Mouse (Mus musculus) cerebellum, postnatal 25 days (tissue): ENCODE results near the gene Dgki.
"Not testable (repeated sequence)": the region's sequence is repeated elsewhere in the genome, so short reads cannot be mapped to it uniquely, and the experiment has no call there.

ENCODE experiments used
- DNase-seq, 2 experiments: peaks; one replicate each; pipeline ENCODE4 v3.0.0; 2021; ENCODE audit warnings: mixed read lengths in 2 of 2

The Dgki gene

DNA sequence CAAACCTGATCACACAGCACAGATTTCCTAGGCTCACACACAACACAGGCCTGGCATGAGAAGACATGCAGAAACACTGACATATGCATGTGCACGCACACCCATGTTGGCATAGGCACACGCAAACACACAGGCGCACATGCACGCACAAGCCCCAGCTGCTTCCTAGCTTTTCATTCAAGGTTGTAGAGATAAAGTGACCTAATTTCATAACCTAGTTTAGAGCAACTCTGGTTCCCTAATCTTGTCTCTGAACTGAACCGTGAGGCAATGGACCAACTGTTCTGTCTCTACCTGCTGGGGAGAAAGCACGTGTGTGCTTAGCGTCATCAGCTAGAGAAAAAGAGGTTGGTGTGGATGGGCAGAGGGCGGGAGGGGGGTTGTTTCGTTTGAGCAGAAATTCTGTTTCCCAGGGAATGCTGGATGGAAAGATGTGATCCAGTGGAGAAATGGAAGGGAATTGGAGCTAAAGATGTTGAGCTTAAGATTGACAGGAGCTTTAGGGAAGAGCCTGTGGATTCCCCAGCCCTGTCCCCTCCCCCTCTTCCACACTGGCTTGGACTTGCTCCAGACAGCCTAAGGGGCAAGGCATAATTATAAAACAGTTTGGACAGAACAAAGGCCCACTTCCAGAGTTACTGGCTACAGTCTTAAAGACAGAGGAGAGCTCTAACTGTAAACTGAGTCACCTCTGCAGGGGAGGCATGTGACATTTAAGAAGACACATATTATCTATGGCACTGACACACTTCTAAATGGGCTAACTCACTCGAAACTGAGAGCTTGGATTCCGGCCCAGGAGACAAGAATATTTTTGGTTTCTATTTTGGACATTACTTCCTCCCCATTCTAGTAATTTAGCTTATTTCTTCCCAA, 156.8 kb downstream of the Dgki start:
- peak; percentile 35 to 57 for DNase-seq

GRCm38 (mm10) chr6:37138816-37139215, 161.2 kb downstream of the Dgki start:
- no peak for DNase-seq

- DNase-seq = no peak
Measured at GRCm38 (mm10) chr6:37131257-37131656, 168.7 kb downstream of the Dgki start.

DNA sequence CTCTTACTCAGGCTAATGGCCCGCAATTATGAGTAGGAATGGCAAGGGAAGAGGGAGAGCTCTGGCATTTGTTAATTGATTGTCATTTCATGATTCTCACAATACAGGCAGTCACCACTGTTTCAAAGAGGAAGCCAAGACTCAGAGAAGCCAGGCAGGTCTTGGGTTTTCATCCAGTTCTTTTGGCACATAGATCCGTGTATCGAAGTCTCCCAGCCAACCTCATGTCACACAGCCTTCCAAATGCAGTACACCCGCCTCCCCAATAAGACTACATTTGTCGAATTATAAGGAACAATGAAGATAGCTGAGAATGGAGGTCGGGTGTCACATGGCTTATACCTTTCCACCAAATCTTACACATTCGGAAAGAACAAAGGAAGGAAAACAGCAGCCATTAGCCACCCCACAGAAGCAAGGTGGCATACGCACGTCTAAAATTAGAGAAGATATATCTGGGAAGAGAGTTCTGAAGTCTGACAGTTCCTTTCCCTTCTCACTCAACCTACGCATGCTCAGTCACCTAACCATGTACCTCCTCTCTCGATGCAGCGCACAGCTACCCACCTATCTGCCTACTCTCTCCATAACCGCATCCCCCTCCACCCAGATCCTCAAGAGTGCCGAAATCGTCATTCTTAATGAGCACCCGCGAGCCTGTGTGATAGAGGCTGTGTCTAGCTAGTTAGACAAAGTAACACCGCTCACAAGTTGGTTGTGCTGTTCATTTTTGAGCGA, 179.4 kb downstream of the Dgki start:
- DNase-seq = no peak

GRCm38 (mm10) chr6:37119205-37119604, 180.8 kb downstream of the Dgki start:
- DNase-seq = no peak

- DNase-seq = no peak
Measured at GRCm38 (mm10) chr6:37113048-37113447, 186.9 kb downstream of the Dgki start.

DNA sequence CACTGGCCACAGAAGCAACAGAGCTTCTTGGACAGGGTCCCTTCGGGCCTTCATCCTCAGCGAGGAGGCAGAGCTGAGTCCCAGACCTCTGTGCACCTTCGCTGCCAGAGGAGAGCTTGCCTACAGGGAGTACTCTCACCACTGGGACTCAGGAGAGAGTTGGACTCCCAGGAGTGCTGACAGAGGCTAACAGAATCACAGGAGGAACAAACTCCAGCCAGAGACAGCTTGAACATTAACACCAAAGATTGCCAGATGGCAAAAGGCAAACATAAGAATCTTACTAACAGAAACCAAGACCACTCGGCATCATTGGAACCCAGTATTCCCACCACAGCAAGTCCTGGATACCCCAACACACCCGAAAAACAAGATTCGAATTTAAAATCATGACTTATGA, 193.7 kb downstream of the Dgki start:
- not testable (repeated sequence) for DNase-seq

DNA sequence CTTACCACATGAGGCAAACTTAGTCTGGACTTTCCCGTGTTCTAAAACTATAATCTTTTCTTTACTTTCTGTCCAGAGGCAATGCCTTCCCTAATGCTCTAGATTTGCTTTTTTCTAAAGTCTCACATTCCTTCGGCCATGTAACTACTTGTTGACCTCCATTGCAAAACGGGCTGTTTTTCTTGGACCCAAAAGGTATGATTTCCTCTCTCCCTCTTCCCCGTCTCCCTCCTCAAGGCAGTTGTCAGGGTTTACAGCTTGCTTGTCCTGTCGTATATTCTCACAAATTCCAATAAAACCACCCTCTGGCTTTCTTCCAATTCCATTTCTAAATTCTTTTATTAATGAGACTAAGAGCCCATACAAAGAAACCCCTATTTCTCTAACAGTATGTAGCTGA, 199.6 kb downstream of the Dgki start:
- DNase-seq = no peak

DNA sequence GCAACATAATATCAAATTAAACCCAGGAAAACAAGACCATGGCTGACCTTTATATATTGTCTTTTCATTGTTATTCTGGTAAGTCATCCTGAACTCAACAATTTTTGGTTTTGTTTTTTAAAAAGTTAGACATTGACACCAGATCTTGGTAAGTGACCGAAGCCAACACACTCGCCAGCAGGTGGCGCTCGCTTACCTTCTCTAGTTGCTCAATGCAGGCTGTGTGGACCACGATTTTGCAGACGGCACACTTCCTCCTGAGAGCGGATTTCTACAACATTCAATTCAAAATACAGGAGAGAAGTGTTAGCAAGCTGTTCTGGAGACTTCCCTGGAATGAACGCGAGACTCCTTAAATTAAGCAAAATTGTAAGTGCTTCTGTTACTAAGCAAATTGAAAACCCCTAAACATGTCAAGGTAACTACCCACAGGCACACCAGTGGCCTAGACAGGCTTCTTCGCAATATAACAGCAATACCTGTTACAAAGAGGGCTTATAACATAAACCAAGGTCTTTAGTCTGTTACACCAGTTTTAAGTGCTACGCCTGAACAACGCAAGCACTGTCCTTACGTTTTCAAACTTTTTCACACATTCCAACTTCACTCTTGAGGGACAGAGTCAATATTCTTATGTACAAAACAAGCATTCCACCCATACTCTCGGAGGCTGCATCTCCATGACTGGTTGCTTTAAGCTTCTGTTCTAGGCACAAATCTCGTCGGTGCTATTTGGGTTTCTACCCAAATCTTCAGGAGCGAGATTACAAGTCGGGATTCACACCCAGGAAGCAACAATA, 202.4 kb downstream of the Dgki start:
- peak; percentile 84 to 93 for DNase-seq

GRCm38 (mm10) chr6:37096840-37097305, 203.1 kb downstream of the Dgki start:
- no peak for DNase-seq

DNA sequence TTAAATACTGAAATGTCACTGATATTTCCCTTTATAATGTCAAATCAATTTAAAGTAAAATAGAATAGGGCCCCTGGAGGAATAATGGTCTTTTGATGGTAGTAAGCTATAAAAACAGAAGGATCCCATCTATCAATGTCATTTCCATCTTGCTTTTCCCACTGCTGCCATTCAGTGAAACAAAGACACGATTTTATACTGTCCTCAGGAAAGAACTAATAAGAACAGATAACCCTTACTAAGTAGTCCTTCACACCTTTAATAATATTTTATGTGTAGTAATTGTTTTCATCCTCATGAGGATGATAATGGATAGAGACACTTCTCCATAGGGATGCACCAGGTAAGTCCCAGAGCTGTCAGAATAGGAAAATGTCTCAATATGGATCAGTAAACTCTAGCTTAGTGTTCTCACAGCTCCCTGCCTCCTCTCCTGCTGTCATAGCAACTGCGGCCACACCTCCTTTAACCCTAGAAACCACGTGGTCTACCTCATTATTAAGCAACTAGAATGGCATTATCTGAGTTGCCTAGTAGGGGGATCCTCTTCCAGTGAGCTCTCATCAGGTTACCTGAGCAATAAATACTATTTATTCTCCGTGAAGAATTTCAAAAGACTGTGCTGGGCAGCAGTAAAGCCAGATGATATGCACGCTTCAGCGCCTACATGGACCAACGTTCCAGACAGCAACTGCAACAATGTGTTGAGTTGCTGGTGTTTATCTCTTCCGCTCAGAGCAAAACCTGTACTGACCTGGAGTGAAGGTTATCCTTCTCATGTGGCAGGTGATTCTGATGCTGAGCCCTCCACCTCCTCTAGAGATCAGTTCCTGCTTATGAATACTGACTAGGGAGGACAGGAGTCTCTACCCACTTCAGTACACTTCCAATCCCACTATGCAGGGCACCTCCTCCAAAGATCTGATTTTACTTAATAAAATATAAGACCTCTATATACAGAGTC, 210.6 kb downstream of the Dgki start:
- DNase-seq = no peak

DNA sequence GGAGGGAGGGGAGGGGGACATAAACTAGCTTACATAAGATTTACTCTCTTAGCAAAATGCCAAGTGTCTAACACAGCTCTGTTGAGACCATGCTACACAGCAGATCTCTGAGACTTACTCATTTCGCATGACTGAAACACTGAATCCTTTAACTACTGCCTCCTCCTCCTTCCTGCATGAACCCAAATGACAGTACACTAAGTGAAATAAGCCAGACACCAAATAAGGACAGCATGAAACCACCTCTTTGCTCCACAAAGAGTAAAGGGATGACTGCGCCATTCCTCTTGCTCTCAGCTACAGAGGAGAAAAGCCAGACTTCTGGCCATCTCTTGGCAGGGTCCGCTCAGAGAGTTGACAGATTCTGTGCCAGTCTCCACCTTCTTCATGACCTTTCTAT, 217.0 kb downstream of the Dgki start:
- no peak for DNase-seq

DNA sequence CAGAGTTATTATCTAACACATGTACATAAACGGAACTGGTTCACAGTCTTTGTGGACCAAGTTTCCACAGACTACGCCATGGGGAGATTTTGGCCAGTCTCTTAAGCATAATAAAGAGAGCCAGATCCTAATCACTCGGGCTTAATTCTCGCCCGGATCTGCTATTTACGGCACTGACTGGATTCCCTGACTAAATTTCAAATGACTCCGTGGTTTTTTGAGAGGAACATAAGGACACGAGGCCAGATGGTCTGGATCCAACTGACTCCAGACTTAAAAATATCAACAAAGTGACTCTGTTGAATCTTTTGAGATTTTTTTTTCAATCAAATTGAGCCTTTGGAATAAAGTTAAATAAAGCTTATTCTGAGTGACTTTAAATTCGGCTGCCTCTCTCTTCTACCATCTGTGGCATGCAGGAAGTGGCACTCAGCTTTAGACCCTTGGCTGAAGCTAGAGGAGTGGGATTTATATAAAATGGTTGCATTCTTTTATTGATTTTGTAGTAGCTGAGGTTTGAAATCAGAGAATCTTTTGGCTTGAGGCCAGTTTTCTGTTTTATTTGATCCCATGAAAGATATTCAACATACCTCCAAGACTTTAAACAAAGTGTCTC, 227.5 kb downstream of the Dgki start:
- DNase-seq = peak; percentile 15 to 38

GRCm38 (mm10) chr6:37069836-37070600, 230.0 kb downstream of the Dgki start:
- no peak for DNase-seq

DNA sequence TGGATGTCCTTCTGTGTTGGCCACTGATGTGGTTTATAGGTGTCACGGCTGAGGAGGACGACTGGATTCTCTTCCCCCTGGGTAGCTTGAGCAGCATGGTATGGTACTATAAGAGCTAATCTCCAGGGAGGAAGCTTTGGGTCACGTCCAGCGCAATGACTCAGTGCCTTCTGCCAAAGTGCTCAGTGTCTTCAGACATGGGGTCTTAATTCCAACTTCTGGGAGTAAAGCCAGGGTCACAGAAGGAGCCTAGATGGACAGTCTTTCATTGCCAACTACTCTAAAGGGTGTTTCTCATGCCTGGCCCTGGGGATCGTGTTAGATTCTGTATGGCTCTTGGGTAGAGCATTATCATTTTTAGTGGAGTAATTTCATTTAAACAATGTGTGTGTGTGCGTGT, 231.2 kb downstream of the Dgki start:
- peak; percentile 56 to 77 for DNase-seq

- DNase-seq = no peak
Measured at GRCm38 (mm10) chr6:37067357-37067756, 232.6 kb downstream of the Dgki start.

GRCm38 (mm10) chr6:37064214-37064830, 235.7 kb downstream of the Dgki start:
- no peak for DNase-seq

DNA sequence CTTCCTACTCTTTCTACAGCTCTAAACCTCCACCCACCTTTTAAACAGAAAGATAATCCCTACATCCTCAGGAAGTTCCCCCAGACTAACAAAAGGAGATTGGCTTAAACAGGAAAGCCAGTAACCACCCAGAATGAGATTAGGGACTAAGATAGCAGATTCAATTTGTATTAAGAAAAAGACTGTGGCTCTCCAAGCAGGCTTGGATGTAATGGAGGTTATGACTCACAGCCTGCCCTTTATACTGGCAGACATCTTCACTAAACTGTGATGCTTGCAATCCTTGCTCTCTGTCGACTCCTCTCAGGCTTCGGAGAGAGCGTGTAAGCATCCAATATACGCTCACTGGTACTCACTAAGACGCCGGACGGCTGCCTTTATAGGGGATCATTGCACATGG, 236.7 kb downstream of the Dgki start:
- no peak for DNase-seq

GRCm38 (mm10) chr6:37060114-37060513, 239.9 kb downstream of the Dgki start:
- DNase-seq = no peak

DNA sequence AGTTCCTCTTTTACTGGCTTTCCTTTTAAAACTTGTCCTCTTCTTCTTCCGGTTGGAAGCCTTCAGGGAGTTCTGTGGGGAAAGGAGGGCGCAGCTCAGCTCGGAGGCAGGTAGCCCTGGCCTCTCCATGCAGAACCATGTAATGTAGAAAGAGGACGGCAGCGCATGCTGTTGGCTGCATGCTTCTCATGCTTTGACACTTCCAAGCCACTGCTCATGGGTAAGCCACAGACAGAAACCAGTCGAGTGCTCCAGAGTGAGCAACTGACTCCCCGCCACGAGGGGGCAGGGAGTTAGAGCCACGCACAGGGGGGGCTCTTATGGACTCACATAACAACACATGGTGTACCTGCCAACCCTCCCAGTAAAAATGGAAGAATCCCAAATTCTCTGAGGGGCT, 242.0 kb downstream of the Dgki start:
- DNase-seq = no peak
